Mouse (Mus musculus) 3134 (cell line): ENCODE results near the gene Itpkb.
A peak's percentile ranks its signal among the peaks of the same experiment; 100 is the strongest.

Experiments
- DNase-seq: peaks from one replicate; pipeline ENCODE4 v3.0.0-alpha.2; 2011; ENCODE audit warnings: low spot score; ENCODE audit not compliant: insufficient read length; ENCODE audit errors: extremely low read depth

Itpkb gene

DNA sequence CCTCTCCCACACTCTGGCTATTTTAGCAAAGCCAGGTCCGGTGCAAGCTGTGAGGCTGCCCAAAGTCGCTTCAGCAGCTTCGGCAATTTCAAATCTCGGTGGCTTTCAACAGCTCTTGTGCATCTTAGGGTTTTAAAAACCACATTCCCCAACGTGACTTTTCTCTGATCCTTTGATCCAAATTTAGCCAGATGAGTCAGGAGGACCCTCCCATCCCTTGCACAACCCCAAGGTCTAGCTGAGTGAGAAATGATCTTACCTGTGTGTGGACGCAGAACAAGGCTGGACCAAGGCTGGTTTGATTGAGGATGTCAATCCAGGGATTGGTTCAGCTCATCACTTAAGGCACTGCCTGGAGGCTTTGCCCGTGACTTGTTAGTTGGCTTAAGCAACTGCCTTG is 80.0 kb downstream of the Itpkb start:
- DNase-seq, result no peak

DNA sequence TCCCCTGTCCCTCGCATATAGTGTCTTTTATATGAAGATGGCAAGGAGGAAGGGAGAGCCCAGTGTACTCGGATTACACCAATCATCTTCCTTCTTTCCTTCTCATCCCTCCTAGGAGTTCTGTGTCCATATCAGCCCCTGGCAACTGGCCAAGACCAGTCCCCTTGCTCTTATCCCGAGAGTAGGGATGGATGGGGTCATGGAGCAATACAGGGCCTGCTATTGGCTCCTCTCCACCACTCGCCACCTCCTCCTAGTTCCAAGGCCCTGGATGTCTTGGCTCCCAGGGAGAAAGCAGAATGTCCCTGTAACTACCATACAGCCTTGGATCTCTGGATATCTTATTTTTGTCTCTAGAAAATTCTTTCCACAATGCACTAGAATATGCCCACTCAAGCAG is 84.8 kb downstream of the Itpkb start:
- no peak for DNase-seq

DNA sequence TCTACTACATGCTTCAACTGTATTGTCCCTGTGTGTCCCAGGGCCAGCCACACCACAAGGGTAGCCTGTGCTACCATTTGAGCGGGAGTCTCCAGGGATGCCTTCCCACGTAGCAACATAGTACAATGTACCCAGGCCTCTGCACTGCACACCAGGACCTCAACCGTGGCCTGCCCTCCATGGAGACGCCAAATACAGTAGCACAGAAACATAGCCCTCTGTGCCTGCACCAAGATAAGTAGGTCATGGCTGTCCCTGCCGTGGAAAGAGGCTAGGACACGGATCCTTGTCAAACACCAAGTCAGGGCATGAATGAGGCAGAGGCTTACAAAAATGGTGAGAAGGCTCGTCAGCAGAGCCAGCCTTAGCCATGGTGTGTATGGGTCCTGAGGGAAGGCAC is 85.6 kb downstream of the Itpkb start:
- DNase-seq, result no peak

DNA sequence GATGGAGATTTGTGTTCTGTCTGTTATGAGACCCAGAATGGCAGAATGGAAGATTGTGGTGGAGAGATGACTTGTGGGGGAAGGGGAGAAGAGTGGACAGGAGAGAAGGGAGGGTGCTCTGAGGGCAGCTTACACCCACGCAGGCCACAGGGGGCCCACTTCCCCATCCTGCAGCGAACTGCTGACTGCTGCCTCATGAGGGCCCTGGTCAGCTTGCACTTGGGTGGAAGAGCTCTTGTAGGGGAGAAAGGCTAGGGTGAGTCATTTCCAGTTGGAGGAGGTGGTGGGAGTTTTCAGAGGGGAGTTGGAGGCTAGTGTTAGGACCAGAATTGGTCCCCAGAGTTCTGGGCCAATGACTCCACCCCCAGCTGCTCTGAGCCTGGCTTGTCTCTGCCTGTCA is 86.8 kb downstream of the Itpkb start:
- no peak for DNase-seq

DNA sequence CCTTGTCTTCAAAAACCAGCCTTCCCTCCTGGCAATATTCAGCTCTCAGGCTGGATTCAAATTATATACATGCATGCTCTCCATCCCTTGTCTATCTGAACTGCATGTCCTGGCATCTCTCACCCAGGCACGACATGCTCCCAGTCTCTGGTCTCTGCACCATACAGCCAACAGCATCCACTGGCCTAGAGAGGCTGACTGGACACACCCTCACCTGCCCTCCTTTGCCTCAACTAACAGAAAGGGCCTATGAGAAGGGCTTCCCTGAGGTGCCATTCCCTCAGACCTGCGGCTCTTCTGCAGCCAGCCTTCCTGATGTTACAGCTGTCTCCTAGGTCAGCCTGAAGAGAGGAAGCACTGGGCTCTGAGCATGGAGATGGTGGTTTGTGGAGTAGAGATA is 88.8 kb downstream of the Itpkb start:
- DNase-seq, result no peak

DNA sequence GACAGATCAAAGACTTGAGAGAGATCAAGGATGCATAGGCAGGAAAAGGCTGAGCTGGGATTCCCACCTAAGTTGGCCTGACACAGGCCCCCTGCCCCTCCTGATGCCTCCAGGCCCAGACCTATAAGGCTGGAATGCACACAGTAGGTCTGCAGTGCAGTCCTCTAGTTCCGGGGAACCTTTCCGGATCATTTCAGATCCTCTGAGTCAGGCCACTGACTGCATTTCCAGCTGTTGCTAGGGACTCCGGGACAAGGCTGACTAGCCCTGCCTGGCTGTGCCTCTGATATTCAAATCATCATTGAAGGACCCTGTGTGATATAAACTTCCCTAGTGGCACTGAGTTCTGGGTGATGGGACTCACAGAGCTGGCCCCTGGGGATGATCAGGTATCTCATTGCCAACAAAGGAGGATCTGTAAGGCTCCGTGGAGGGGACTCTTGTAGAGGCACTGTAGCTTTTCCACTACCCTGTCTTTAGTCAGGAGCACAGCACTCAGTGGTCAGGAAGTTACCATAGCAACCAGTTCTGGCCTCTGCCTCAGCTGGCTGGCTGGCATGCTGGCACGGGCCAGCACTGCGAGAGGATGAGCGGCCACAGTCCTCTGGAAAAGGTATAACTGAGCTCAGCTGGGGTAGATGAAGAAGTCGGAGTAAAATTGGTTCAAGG is 90.3 kb downstream of the Itpkb start:
- DNase-seq, result peak; percentile 42

DNA sequence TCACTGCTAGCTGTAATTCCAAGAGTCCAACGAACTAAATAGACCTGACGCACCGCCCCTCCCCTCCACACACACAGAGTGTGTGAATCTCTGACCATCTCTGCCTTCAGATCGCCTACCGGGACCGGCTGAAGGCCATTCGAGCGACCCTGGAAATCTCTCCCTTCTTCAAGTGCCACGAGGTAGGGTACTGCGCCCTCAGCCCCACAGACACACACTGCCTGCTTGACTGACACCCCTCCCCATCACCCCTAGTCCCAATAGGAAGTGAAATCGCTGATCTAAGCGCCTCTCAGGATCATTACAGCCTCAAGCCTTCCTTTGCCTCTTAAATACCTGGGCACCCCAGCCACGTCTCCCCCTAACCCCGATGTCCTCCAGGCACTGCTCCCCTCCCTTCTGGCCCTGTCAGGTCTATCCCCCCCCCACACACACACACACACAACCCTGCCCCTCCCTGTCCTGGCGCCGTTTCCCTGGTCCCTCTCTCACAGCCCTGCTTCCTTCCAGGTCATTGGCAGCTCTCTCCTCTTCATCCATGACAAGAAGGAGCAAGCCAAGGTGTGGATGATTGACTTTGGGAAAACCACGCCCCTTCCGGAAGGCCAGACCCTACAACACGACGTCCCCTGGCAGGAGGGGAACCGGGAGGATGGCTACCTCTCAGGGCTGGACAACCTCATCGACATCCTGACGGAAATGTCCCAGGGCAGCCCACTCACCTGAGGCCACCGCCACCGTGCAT is 91.1 kb downstream of the Itpkb start:
- no peak for DNase-seq

DNA sequence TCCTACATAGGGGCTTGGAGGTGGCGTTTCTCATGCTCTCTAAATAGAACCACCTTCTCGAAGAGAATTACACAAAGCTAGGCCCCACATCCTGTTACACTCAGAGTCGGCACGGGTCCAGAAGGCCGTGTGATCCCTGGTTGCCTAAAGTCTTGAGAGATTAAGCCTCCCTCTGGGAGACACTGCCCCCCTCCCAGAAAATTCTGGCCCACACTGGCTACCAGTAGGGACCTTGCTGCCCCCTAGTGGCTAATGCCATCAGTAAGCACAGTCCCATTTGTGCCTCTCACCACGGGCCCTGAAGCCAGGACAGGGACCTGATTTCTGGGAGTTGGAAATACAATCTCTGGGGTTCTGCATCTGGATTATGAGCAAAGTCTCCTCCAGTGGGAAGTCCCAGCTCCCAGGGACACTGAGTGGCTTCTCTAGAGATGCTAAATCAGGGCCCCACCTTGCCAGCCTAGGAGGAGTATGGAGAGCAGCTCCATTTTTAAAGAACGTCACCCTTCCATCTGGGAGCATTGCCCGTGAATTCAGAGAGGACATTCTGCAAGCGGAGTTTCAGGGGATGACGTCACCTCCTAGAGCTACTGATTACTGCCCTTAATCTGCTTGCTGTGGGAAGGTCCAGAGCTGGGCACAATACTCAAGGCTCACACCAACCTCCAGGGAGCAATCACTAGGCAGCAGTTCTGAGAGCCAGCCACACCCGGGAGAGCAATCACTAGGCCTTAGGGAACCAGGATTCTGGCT is 92.0 kb downstream of the Itpkb start:
- DNase-seq, result no peak

DNA sequence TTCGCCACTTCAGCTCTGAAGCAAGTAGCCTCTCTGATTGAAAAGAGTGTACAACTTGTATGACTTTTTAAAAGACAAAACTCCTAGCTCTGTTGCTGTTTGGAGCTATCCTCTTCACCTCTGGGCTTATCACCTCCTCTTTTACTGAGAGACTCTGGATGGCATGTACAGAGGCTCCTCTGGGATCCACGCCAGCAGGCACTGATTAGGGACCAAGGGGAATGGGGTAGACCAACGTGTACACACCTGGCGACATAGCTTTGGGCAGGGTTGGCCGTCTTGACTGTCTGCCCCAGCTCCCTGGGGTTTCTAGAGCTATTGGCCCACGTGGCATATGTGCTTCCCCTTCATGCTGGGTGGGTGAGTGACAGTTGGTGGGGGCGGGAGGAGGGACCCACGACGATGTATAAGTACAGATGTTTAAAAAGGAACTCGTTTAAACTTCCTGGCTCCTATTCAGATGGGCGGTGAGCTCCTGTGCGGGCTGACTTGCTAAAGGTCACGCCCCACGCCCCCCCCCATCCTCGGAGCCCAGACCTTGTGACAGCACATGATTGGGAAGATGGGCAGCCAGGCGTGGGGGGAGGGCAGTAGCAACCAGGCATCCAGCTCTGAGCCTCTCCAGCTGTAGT is 92.8 kb downstream of the Itpkb start:
- no peak for DNase-seq

DNA sequence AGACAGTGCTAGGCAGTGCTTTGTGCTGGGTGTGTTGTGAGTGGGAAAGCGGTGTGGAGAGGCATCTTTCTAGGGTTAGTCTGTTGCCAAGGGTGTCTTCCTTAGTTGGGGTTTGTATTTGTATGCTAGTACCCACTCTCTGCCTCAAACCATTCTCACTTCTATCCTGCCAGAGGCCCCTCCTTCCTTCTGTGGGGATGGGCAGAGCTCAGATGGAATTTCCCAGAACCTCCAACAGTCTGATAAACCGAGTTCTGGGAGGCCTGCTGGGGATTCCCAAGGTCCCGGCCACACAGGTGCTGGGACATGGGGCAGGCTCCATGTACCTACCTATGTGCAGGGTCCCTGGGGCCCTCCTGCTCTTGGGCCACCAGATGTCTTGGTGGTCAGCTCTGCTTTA is 93.6 kb downstream of the Itpkb start:
- DNase-seq, result no peak

DNA sequence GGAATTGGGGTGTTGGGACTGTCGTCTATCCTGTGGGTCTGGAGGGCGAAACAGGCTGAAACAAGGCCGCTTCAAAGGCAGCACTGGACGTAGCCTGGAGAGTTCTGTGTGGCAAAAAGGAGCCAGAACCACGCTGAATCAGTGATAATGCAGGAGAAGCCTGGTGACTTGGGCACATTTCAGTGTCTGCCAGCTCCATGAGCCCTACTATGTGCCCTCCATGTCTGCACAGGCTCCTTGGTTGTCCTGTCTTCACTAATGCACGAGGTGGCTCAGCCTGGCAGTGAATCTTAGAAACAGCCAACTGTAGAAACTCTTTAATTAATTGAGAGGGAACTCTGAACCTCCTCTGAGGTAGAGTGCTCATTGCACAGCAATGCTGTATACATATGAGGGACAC is 96.1 kb downstream of the Itpkb start:
- DNase-seq, result no peak

DNA sequence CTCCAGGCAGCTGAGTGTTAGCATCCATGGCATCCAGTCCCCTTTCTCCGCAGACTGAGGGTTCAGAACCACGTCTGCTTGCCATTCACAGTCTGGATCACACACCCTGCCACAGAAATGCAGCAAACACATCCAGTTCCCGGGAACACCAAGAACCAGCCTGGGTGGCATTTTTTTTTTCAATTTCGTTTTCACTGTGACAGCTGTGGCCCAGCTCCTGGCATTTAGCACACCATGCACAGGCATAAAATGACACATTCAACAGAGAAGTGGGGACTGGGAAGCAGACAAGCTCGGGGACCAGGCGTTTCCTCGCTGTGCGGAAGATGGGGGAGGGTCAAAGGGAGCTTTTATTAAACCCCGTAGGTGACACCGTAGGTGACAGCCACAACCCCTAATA is 97.4 kb downstream of the Itpkb start:
- no peak for DNase-seq

DNA sequence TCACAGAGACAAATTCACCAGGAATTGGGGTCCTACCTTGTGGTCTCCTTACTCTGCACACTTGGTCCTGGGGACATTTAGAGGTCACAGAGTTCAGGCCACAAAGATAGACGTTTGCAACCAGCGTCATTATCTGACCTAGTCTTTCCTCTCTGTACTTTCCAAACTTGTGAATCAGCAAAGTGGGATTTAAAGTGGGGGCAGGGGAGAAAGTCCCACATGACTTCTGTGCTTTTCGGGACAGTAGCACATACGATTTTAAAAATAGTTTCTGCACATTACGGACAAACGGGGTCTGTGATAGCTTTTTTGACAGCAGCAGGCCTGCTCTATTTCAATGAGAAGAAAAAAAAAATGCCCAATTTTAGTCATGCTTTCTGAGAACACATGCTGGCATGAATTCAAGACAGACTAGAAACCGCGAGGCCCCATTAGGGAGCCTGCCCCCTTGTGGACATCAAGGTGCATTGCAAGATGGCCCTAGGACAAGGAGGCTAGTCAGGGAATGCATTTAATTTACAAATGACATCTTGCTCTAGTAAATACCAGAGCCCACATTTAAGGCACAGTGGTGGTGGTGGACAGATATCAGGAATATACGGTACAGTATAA is 97.9 kb downstream of the Itpkb start:
- no peak for DNase-seq

DNA sequence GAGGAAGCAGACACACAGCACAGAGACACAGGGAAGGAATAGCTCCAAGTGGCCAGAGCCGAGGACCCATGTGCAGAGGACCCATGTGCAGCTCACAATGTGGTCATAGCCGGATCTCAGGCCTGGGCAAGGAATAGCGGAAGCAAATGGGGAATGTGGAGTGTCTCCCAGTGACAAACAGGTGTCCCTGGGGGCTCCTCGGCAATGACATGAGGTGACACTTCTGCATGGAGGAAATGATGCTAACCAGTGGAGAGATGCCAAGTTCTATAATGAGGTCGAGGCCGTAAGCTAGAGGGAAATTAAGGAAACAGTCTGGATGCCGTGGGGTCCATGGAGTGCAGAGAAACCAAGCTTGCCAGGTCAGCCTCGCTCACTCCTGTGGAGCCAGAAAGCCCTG is 98.6 kb downstream of the Itpkb start:
- no peak for DNase-seq

DNA sequence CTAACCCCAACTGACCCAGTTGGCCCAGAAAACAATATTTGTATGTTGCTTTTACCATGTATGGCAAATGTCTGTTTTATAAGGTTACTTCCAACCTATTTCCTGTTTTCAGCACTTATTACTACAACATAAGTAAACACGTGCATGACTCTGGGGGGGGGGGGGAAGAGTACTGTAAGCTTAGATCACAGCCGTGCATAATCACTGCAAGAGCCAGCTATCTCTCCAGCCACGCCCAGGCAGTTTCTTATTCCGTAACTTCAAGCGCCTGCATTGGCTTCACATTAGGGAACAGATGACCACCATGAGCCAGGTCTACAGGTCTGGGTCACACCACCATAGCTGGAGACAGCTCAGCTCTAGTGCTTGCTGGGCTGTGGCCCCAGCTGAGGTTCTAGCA is 99.5 kb downstream of the Itpkb start:
- no peak for DNase-seq

DNA sequence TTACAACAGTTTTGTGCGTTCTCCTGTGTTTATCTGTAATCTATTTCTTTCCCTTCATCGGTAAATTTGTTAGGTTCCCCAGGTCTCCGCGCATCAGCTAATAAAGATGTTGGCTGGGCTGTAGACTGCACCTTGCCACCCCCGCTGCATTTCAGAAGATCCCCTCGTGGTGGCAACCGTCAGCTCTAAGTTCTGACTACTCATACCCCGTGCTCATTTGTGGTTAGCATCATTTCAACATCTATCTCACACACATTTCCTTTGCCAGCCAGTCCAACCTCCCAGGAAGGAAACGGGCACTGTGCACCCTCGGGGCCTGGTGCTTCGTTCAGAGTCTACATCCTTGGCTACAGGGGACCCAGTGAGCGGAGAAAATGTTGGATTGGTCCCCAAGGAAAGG is 101.5 kb downstream of the Itpkb start:
- no peak for DNase-seq

DNA sequence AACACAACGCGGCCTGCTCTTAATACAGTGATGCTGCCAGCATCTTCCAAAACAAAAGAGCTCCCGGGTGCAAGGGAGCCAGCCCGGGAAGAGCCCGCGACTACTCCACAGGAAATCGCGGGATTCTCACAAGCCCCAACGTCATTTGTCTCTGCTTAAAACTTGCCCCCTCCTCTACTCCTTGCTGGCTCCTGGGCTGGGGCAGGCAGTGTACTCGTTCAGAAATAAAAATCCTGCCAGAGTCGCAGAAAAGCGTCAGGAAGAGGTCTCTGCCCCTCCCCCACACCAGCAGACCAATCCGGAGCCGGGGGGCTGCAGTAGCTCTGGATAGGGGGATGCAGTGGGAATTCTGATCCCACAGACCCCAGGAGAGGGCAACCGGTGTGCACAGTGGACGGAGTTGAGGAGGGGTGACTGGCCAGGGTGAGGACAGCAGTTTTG is 102.8 kb downstream of the Itpkb start:
- no peak for DNase-seq

DNA sequence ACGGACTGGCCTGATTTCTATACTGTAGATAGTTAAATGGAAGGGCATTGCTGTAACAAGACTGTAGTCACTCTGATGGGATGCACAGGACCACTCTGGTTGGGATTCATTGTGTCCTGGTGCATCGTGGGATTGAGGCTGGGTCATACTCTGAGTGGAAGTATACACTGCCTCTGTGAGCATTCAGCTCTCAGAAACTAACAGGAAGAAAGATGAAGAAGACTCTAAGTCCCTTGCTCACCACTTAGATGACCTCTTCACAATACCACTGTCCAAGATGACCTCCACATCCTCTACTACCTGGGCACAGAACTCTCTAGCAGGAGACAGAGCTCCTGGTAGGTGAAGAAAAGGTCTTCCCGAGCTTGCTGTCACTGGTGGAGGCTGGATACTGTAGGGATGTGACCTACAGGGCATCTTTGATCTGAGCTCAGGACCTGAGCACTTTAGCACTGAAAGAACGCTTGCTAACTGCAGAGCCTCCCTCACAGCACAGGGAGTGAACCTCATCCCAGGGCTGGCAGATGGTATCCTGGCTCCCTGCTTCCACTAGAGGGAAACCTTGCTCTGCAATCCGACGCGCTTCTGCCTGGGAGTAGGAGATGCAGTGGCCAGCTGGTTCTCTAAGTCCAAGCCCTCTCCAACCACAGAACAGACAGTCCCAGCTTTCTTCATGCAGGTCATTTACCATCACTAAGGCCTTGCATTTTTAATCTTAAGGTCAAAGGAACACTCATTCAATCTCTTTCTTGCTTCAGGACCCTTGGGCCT is 103.7 kb downstream of the Itpkb start:
- no peak for DNase-seq

DNA sequence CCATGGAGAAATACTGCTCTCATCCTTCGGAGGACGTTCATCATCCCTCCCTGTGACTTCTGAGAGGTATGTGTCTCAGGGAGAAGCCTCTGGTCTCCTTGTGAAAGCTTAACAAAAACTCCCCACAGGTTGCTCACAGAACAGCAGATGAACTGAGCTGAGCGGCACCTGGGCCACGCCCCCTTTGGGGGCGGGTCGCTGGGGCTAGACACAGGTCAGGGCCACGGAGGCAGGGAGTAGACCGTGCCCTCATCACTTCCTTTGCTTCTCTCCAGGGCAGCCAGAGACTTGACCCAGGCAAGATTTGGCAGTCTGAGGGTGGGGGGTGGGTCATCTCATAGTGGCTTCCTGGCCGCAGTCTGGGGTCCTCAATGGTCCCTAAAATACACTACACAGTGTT is 104.6 kb downstream of the Itpkb start:
- DNase-seq, result no peak

DNA sequence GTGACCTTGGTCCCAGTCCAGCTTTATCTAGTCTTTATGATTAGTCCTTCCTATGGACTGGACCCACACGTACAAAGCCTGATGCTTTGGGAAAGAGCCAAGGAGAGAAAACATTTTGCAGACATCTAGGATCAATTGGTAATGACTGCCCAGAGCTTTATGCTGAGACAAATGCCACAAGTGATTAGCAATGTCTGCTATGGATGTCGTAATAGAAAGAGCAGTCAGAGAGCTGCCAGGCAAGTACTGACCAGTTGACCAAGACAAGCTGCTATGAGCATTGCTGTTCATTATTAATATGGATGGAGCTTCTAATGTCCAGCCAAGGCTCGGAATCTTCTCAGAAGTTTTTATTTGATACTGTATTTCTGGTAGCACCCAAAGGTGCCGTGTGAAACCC is 109.2 kb downstream of the Itpkb start:
- DNase-seq, result no peak
